Mouse (Mus musculus): ENCODE data around the gene Rufy1.

Gene Rufy1

GRCm38 (mm10) chr11:50421934-50422780 lies 8.8 kb downstream of the Rufy1 start:
- DNase-seq, result peak; percentile 71

GRCm38 (mm10) chr11:50421461-50421860 lies 9.5 kb downstream of the Rufy1 start:
- DNase-seq, result no peak

- no peak for DNase-seq
These were observed 13.1 kb downstream of the Rufy1 start for GRCm38 (mm10) chr11:50417856-50418255.

- DNase-seq, result no peak
These were observed 15.2 kb downstream of the Rufy1 start for GRCm38 (mm10) chr11:50415563-50416241.

- DNase-seq, result no peak
These were observed 23.7 kb downstream of the Rufy1 start for GRCm38 (mm10) chr11:50407235-50407634.

GRCm38 (mm10) chr11:50403367-50404014 lies 27.4 kb downstream of the Rufy1 start:
- DNase-seq, result no peak

- DNase-seq, result no peak
These were observed 28.4 kb downstream of the Rufy1 start for GRCm38 (mm10) chr11:50402481-50402880.

- no peak for DNase-seq
These were observed 32.1 kb downstream of the Rufy1 start for GRCm38 (mm10) chr11:50398803-50399202.

- DNase-seq, result no peak
These were observed 33.6 kb downstream of the Rufy1 start for GRCm38 (mm10) chr11:50397316-50397715.

GRCm38 (mm10) chr11:50396766-50397307 lies 34.1 kb downstream of the Rufy1 start:
- DNase-seq, result no peak

GRCm38 (mm10) chr11:50394731-50395130 lies 36.2 kb downstream of the Rufy1 start:
- no peak for DNase-seq

- DNase-seq, result no peak
These were observed 37.6 kb downstream of the Rufy1 start for GRCm38 (mm10) chr11:50393306-50393705.

GRCm38 (mm10) chr11:50391272-50391960 lies 39.5 kb downstream of the Rufy1 start:
- no peak for DNase-seq

- DNase-seq, result no peak
These were observed 41.3 kb downstream of the Rufy1 start for GRCm38 (mm10) chr11:50389616-50390015.

GRCm38 (mm10) chr11:50389011-50389410 lies 41.9 kb downstream of the Rufy1 start:
- no peak for DNase-seq

- no peak for DNase-seq
These were observed 42.6 kb downstream of the Rufy1 start for GRCm38 (mm10) chr11:50388217-50388929.

GRCm38 (mm10) chr11:50387697-50388096 lies 43.2 kb downstream of the Rufy1 start:
- DNase-seq, result no peak

GRCm38 (mm10) chr11:50387167-50387679 lies 43.7 kb downstream of the Rufy1 start:
- no peak for DNase-seq

GRCm38 (mm10) chr11:50381311-50381710 lies 49.6 kb downstream of the Rufy1 start:
- no peak for DNase-seq

- no peak for DNase-seq
These were observed 51.7 kb downstream of the Rufy1 start for GRCm38 (mm10) chr11:50379023-50379752.

Data from layer of hippocampus, adult 9-11 months (tissue).